In genomic region chr11:35750578-35750977, GRCm38 (mm10) we compare ENCODE assay signal across 9 mouse cellular contexts. TPM values are rescaled to one million over a fixed set of nuclear protein-coding genes. Genes with fewer than 3 reads are reported as not detected.
DNase-seq lines count a peak whose midpoint lies in the region; ATAC-seq and TF ChIP-seq lines count a peak whose summit lies in the region.
"Had no signal": no experiment of that assay in that cellular context is flagged by ENCODE, and none has a peak within 500 bp of the region (broad histone marks: within the 10 kb centered on the region; RNA-seq: fewer than 3 reads in every experiment).

No protein-coding gene starts in this region.

- H3K79me2 ChIP-seq in liver, adult 2 months (ENCODE audit: control insufficient read depth, insufficient read depth, low read length) = no peaks in the 10 kb centered on the region

- WGBS in liver, adult 2 months = 28% methylated on average over 8 of the region's 8 CpGs
- WGBS in lung, postnatal 0 days = 39% methylated on average over 8 of the region's 8 CpGs
- 79% methylated on average over 8 of the region's 8 CpGs for WGBS in midbrain, postnatal 0 days

- H3K9ac ChIP-seq in liver, adult 2 months (ENCODE audit: low read depth, low read length) = no peak overlapping the region
- H3K9ac ChIP-seq in lung, postnatal 0 days (replicated peaks; ENCODE audit: low read depth) = no peak overlapping the region
- H3K9ac ChIP-seq in midbrain, postnatal 0 days (replicated peaks; ENCODE audit: low read length, poor library complexity, severe bottlenecking) = no peak overlapping the region
- H3K9ac ChIP-seq: liver, embryonic 14.5 days had no signal

- TF ChIP-seq POLR2A in liver, adult 2 months (IDR thresholded peaks at IDR 0.05; ENCODE audit: extremely low read depth, insufficient read depth, low read length) = no peak

- peaks cover 8% of the 10 kb centered on the region; the same call in 1 of the 2 replicates for H3K4me1 ChIP-seq in liver, adult 2 months (ENCODE audit: control insufficient read depth, insufficient read depth, low read length)
- H3K4me1 ChIP-seq in lung, postnatal 0 days (ENCODE audit: insufficient read depth, low read depth, low read length) = no peaks in the 10 kb centered on the region
- H3K4me1 ChIP-seq in midbrain, postnatal 0 days (ENCODE audit: insufficient read depth, low read length) = no peaks in the 10 kb centered on the region

- peak; percentile 54 for TF ChIP-seq EP300 in lung, postnatal 0 days (IDR thresholded peaks at IDR 0.05)

- no peaks in the 10 kb centered on the region for H3K9me3 ChIP-seq in lung, postnatal 0 days (ENCODE audit: low read length)
- H3K9me3 ChIP-seq in midbrain, postnatal 0 days (ENCODE audit: low read length) = no peaks in the 10 kb centered on the region

- H3K4me2 ChIP-seq in lung, postnatal 0 days (replicated peaks; ENCODE audit: low read depth, low read length) = no peak overlapping the region
- no peak overlapping the region for H3K4me2 ChIP-seq in midbrain, postnatal 0 days (ENCODE audit: low read depth, low read length, poor library complexity, severe bottlenecking)

- TF ChIP-seq CTCF in liver, adult 2 months (IDR thresholded peaks at IDR 0.05; ENCODE audit: low read depth, low read length) = no peak
- TF ChIP-seq CTCF in lung, postnatal 0 days (IDR thresholded peaks at IDR 0.05) = no peak
- no peak for TF ChIP-seq CTCF in midbrain, postnatal 0 days (IDR thresholded peaks at IDR 0.05)

- intact Hi-C loops in heart, postnatal 36 days (cut with DNase I) = no loop called here

- no peaks in the 10 kb centered on the region for H3K36me3 ChIP-seq in liver, adult 2 months (ENCODE audit: control insufficient read depth, insufficient read depth, low read length)
- H3K36me3 ChIP-seq in lung, postnatal 0 days (ENCODE audit: insufficient read depth, low read length) = no peaks in the 10 kb centered on the region
- H3K36me3 ChIP-seq in midbrain, postnatal 0 days (ENCODE audit: insufficient read depth, low read length) = no peaks in the 10 kb centered on the region

- no peak overlapping the region for H3K4me3 ChIP-seq in liver, adult 2 months (ENCODE audit: insufficient read depth, low read depth, low read length)
- no peak overlapping the region for H3K4me3 ChIP-seq in lung, postnatal 0 days (ENCODE audit: low read depth, low read length)
- H3K4me3 ChIP-seq in midbrain, postnatal 0 days (ENCODE audit: low read depth, low read length) = no peak overlapping the region

- peak; percentile 93 for ATAC-seq in lung, postnatal 0 days
- no peak for ATAC-seq in cerebellum, adult (ENCODE audit: insufficient number of reproducible peaks, low FRiP score, low TSS enrichment)
- no peak for ATAC-seq in midbrain, postnatal 0 days (ENCODE audit: low FRiP score)

- no peaks in the 10 kb centered on the region for H3K27me3 ChIP-seq in liver, adult 2 months (ENCODE audit: control insufficient read depth, insufficient read depth, low read length)
- H3K27me3 ChIP-seq in lung, postnatal 0 days (replicated peaks; ENCODE audit: insufficient read depth, low read length) = no peaks in the 10 kb centered on the region
- H3K27me3 ChIP-seq in midbrain, postnatal 0 days (ENCODE audit: insufficient read depth, low read length) = no peaks in the 10 kb centered on the region

- H3K27ac ChIP-seq in liver, adult 2 months (replicated peaks; ENCODE audit: insufficient read depth, low read depth, low read length) = no peak overlapping the region
- 0 out of 2 replicates have a peak overlapping the region, but pooled peaks have one; percentile 43 for H3K27ac ChIP-seq in lung, postnatal 0 days (ENCODE audit: low read length)
- H3K27ac ChIP-seq in midbrain, postnatal 0 days (ENCODE audit: low read depth, low read length) = no peak overlapping the region
- H3K27ac ChIP-seq: liver, embryonic 14.5 days had no signal

- peak; percentile 96 for DNase-seq in liver, adult 2 months (ENCODE audit: extremely low read depth, low read depth, low spot score)
- DNase-seq in liver = no peak
- DNase-seq in heart, postnatal 36 days = peak; percentile 45
- DNase-seq in lung, postnatal 0 days (ENCODE audit: low spot score) = peak; percentile 93
- DNase-seq in urinary bladder, postnatal 4 days (ENCODE audit: low spot score in 2 of 2) = peak; percentile 63 to 64
- DNase-seq in midbrain, postnatal 0 days (ENCODE audit: low spot score) = no peak
- DNase-seq in c-Kit-positive CD71-positive TER-119-positive erythroid progenitor cells, embryonic 14.5 days (ENCODE audit: low spot score) = no peak

RNA-seq across cellular contexts. Expression of gene Pank3, which starts 18.7 kb away (rescaled TPM):
- 46.2 and 58.1 TPM in 2 replicates for total RNA-seq in liver, adult 2 months (2014; rRNA removed)
- polyA plus RNA-seq in liver, adult 2 months (2012; rRNA removed) = 5.7 and 6.1 TPM in 2 replicates
- total RNA-seq in heart, postnatal 36 days (2021) = 10 to 100 TPM; 21.9 to 24.3 TPM
- 12.4 and 14.1 TPM in 2 replicates for polyA plus RNA-seq in lung, postnatal 0 days (2015; fragmentation: Nextera tagmentation; extraction: Ambion mirVana)
- 78.5 and 94.7 TPM in 2 replicates for total RNA-seq in midbrain, postnatal 0 days (2014; rRNA removed)
- 11.3 and 11.7 TPM in 2 replicates for polyA plus RNA-seq in midbrain, postnatal 0 days (2015; fragmentation: Nextera tagmentation; extraction: Ambion mirVana)

RNA-seq across cellular contexts. Expression of gene Fbll1, which starts 48.1 kb away (rescaled TPM):
- not detected in 2 replicates for total RNA-seq in liver, adult 2 months (2014; rRNA removed)
- not detected in 2 replicates for polyA plus RNA-seq in liver, adult 2 months (2012; rRNA removed)
- not detected for total RNA-seq in heart, postnatal 36 days (2021)
- polyA plus RNA-seq in lung, postnatal 0 days (2015; fragmentation: Nextera tagmentation; extraction: Ambion mirVana) = not detected in 2 replicates
- total RNA-seq in midbrain, postnatal 0 days (2014; rRNA removed) = 57.1 and 75.5 TPM in 2 replicates
- polyA plus RNA-seq in midbrain, postnatal 0 days (2015; fragmentation: Nextera tagmentation; extraction: Ambion mirVana) = 31.0 and 34.6 TPM in 2 replicates
- polyA plus RNA-seq: liver, embryonic 14.5 days had no signal

Comparison
In these comparisons a context has a peak if more than half of its experiments do, and no peak if none do; other contexts are left out.
1. DNase-seq: peak in liver, adult 2 months (single experiment), heart, postnatal 36 days (2 of 2), lung, postnatal 0 days (single experiment) and urinary bladder, postnatal 4 days (2 of 2); none in liver (single experiment), midbrain, postnatal 0 days (single experiment) and c-Kit-positive CD71-positive TER-119-positive erythroid progenitor cells, embryonic 14.5 days (single experiment).
2. RNA of gene Fbll1, which starts 48.1 kb away (total RNA-seq): 57.1 to 75.5 TPM in midbrain, postnatal 0 days; not detected in liver, adult 2 months and not detected in heart, postnatal 36 days; every median in the first group is over 10 times any median in the second.